Mouse (Mus musculus) lung, postnatal 10 days (tissue): ENCODE data around the gene Osbpl10.
A peak's percentile ranks its signal among the peaks of the same experiment; 100 is the strongest.

Experiments used
- DNase-seq: peaks from one replicate; pipeline ENCODE4 v3.0.0; 2021

The Osbpl10 gene

GRCm38 (mm10) chr9:115034788-115035187 lies 56.4 kb downstream of the Osbpl10 start:
- DNase-seq = no peak

- DNase-seq = peak; percentile 43
Measured at GRCm38 (mm10) chr9:115038215-115038614, 59.8 kb downstream of the Osbpl10 start.

DNA sequence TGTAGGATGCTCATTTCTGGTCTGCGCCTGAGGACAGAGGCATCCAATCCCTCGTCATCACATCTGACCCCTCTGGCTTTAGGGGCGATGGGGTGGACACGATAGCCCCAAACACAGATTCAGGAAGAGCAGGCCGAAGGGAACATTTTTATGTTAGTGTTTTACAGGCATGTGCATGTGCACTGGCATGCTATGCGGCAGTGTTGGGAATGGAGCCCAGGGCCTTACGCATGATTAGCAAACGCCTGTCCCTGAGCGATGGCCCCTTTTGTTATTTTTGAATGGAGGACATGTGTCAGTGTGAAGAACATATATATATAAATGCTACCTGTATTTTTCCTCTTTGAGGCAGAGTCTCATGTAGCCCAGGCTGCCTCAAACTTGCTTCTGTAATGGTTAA lies 60.3 kb downstream of the Osbpl10 start:
- no peak for DNase-seq

DNA sequence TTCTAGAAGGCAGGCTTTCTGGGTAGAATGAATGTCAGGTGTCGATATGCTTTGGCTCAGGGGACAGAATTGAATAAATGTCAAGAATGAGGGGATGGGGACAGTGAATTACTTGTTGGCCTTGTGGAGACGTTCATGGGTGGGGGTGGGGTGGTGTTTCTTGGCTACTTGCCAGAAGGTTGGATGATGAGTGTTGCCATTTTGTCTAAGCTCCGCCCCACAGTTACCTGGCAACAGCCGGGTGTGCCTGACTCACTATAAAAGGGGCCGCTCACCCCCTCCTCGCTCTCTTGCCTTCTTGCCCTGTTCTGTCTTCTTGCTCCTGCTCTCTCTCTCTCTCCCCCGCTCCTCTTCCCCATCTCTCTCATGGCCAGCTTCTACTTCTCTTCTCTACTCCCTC lies 60.9 kb downstream of the Osbpl10 start:
- no peak for DNase-seq

- DNase-seq = no peak
Measured at GRCm38 (mm10) chr9:115042571-115042970, 64.2 kb downstream of the Osbpl10 start.

GRCm38 (mm10) chr9:115042971-115043706 lies 64.8 kb downstream of the Osbpl10 start:
- no peak for DNase-seq

- DNase-seq = peak; percentile 35
Measured at GRCm38 (mm10) chr9:115043881-115044770, 65.8 kb downstream of the Osbpl10 start.

DNA sequence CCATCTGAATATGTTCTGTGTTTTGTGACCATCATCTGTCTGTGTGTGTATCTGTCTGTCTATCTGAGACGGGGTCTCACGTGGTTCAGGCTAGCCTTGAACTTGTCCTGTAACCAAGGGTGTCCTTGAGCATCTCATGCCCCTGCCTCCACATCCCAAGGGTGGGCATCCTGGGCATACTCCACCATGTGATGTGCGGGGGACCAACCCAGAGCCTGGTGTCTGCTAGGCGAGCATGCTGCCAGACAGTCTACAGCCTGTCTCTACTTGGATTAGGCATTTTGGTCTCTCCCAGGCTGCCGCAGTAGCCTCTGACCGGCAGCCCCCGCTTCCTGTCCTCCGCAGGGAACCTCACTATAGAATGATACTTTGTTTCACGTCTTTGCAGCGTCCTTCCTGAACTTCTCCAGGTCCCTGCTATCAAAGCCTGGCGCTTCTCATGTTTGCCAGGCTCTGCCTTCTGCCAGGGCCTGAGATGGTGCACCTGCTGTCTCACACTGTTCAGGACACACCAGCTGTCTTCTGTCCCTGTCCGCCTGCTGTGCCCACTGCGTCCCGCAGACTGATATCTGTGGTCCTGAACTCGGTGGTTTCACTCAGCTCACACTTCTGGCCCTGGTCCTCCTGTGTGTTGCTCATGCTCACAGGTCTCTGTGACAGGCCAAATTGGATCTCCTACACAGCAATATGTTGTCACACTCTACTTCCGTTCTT lies 66.9 kb downstream of the Osbpl10 start:
- no peak for DNase-seq

GRCm38 (mm10) chr9:115046701-115047100 lies 68.3 kb downstream of the Osbpl10 start:
- DNase-seq = no peak

GRCm38 (mm10) chr9:115048340-115048739 lies 70.0 kb downstream of the Osbpl10 start:
- no peak for DNase-seq

DNA sequence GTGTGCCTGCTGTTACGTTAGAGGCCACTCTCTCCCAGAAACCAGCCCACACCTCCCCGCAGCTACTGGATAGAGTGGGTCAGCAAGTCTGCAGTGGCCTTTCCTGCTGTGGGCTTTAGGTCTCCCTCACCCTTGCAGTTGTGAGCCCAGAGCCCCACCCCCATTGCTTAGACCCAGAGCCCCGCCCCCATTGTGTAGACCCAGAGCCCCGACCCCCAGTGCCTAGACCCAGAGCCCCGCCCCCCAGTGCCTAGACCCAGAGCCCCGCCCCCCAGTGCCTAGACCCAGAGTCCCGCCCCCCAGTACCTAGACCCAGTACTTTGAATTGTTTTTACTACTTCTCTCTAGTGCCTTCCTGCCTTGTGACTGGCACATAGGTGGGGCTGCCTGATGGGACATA lies 70.5 kb downstream of the Osbpl10 start:
- no peak for DNase-seq

GRCm38 (mm10) chr9:115049981-115050720 lies 71.8 kb downstream of the Osbpl10 start:
- peak; percentile 80 for DNase-seq

DNA sequence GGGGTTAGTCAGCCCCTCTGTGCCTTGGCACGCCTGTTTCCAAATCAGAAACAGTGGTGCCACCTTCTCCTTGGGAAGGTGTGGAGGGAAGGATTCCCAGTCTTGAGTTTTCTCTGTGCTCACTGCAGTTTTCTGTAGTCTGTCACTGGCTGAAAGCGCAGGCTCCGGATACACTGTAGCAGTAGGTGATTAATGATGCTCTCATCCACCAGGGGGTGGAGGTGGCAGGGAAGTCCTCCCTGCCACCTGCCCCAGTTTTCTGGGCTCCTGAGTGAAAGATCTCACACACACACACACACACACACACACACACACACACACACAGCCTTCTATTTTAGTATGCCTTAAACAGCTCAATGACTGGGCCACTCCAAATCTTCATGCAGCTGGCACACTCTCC lies 73.6 kb downstream of the Osbpl10 start:
- no peak for DNase-seq

GRCm38 (mm10) chr9:115053779-115054178 lies 75.4 kb downstream of the Osbpl10 start:
- DNase-seq = no peak

DNA sequence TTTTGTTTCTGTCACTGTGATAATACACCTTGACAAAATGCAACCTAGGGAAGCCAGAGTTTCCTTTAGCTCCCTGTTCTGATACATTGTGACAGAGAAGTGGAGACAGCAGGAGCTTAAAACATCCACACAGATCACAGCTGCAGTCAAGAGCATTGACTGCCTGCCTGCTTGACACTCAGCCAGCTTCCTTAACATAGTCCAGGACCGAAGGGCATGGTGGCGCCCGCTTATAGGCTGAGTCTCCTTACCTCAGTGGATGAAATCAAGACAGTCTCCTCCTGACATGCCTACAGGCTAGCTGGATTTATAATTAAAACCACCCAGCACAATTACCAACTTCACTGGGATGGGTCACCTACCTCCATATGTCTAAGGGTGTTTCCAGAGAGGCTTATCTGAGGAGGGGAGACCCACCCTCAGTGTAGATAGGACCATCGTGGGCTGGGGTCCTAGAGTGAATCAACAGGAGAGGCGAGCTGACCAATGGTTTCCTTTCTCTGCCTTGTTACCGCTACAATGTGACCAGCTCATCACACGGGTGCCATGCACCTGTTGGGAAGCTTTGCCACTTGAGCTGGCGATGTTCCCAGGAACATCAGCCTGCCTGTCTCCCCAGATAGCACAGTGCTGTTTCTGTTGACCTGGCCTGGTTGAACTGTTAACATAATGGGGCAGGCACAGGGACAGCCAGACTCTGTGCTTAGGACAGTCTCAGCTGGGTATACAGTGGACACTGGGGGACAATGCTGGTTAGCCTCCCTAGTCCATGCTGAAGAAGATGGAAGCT lies 76.9 kb downstream of the Osbpl10 start:
- no peak for DNase-seq

GRCm38 (mm10) chr9:115058806-115059205 lies 80.4 kb downstream of the Osbpl10 start:
- DNase-seq = no peak

- no peak for DNase-seq
Measured at GRCm38 (mm10) chr9:115064834-115065233, 86.5 kb downstream of the Osbpl10 start.

GRCm38 (mm10) chr9:115067071-115067470 lies 88.7 kb downstream of the Osbpl10 start:
- DNase-seq = no peak

DNA sequence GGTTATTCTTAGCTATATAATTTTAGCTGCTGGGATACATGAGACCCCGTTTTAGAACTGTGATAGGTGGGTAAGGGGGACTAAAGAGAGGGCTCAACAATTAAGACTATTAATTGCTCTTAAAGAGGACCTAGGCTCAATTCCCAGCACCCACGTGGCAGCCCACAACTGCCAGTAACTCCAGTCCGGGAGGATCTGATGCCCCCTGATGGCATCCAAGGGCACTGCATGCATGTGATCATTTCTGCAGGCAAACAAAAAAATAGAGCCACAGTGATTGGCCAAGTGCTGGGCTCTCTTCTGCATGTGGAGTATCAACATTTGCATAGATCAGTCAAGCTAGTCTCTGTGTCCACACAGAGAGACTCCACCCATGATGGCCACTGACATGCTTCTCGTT lies 96.8 kb downstream of the Osbpl10 start:
- no peak for DNase-seq

- DNase-seq = peak; percentile 80
Measured at GRCm38 (mm10) chr9:115088295-115088993, 110.1 kb downstream of the Osbpl10 start.

GRCm38 (mm10) chr9:115089644-115090043 lies 111.3 kb downstream of the Osbpl10 start:
- peak; percentile 13 for DNase-seq
